Mouse (Mus musculus) ovary, postnatal 14 days (tissue): ENCODE measurements around the gene Ireb2.
"Not testable (repeated sequence)": the region's sequence is repeated elsewhere in the genome, so short reads cannot be mapped to it uniquely, and the experiment has no call there.

Experiments used
- DNase-seq: peaks from one replicate; pipeline ENCODE4 v3.0.0; 2022; ENCODE audit warnings: low spot score

The Ireb2 gene

GRCm38 (mm10) chr9:54863363-54864281 lies at the start of gene Ireb2:
TSS of gene Ireb2 (plus strand) at chr9:54863789.
- peak; percentile 98 for DNase-seq

GRCm38 (mm10) chr9:54816508-54817201 lies 46.9 kb upstream of the Ireb2 start:
- DNase-seq, result no peak

DNA sequence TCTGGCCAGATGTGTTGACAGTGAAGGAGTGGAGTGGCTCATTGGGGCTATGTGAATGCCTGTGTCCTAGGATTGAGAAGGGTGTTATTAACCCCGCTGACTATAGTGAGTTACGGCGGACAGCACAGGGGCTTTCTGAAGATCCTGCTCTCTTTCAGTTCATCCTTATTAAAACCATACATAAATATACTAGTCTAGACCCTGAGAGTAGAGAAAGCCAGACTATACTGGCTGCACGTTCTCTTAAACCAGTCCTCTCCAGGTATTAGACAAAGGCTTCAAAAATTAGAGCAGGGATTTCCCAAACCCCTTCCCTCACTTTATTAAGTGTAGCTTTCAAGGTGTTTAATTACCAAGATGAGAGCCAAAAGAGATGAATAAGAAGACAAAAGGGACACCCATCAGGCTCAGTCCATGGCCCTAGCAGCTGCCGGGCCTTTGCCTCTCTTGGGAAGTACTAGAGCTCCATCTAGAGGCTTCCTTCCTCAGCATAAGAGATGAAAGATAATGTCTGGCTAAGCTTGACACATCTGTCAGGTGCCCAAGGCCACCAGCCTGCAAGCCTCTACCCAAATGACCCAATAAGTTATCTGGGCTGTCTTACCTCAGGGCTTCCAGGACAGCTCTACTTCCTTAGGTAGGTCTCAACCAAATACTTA lies 42.0 kb upstream of the Ireb2 start:
- peak; percentile 30 for DNase-seq

- no peak for DNase-seq
These were observed 33.8 kb upstream of the Ireb2 start for GRCm38 (mm10) chr9:54829760-54830159.

DNA sequence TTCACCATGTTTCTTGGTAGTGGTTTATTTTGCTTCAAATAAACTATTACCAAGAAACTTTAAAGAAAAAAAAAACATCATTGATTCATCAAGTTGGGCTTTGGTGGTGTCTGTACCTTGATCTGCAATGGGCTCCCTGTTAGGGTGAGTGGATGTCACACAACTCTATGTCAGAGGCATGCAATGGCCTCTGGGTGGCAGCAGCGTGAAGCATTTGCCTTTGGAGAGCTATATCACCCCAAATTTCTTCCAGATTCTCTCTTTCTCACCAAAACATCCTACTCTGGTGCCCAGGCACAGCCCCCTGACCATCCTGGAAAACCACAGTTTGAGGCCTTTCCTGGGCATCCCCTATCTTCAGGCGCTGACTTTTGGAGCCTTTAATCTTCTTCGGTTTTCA lies 33.0 kb upstream of the Ireb2 start:
- no peak for DNase-seq

DNA sequence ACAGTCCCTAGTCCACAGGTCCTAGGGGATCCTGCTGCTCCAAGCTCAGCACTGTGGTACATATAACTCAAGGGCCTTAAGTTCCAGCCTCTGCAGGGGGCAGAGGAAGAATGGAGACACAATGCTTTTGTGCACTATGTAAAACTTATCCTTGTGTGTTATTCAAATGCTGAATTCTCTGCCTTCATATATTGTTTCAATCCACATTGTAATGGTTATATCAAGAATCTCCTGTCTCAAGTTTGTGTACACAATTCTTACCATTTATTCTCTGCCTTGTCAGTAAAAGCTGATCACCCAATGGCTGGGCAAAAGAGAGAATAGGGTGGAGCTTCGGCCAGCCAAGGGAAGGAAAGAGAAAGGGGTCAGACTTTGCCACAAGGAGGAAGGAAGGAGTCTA lies 29.8 kb upstream of the Ireb2 start:
- no peak for DNase-seq

DNA sequence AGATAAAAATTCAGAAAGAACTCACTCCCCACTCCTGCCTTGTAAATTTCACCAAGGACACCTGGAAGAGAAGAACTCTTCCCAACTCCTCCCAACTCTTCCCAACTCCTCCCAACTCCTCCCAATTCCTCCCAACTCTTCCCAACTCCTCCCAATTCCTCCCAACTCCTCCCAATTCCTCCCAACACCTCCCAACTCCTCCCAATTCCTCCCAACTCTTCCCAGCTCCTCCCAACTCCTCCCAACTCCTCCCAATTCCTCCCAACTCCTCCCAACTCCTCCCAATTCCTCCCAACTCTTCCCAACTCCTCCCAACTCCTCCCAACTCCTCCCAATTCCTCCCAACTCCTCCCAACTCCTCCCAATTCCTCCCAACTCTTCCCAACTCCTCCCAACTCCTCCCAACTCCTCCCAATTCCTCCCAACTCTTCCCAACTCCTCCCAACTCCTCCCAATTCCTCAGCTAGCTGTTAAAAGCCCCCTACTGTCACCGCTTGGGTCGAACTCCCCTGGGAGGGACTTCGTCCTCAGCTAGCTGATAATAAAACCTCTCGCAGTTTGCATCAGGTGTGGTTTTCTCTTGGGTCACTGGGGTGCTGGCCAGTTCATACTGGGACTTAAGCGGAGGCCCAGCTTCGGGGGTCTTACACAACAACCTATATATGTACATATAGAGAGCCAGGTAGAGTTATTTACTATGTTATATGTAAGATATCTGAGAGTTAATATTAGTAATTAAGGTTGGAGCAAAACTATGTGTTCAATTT lies 27.5 kb upstream of the Ireb2 start:
- not testable (repeated sequence) for DNase-seq

DNA sequence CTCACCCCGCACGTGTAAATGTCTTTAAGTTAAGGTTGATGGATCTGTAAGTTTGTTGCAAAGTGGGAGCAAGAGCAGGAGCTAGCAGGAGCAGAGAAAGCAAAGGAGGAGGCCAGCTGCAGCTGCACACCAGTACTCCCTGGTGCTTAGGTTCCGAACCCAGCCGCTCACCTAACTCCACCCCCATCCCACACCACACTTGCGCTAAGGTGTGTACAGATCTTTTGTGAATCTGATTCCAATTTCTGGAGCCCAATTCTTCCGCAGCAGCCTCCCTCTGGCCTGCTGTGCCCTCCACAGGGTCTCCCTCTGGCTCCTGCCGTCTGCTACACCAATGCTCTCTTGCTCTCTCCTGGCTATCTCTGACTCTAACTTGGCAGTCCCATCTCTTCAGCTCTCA lies 25.8 kb upstream of the Ireb2 start:
- DNase-seq, result no peak

- DNase-seq, result no peak
These were observed 23.4 kb upstream of the Ireb2 start for GRCm38 (mm10) chr9:54840145-54840544.

DNA sequence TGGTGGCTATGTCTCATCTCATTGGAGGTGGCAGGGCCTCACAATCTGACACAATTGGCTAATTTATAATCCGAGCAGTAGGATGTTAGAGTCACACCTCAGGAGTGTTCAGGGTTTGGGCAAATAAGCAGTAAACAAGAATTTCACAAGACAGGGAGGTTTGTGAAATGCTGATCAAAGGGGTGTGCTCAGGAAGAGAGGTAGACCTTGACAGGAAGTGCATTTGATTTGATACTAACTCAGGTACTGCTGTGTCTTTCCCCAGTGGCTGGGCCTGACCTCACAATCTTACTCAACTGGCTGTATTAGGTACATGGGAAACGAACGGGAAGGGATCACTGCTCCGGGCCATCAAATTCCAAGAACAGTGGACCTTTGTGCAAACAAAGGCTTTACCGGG lies 21.3 kb upstream of the Ireb2 start:
- DNase-seq, result no peak

DNA sequence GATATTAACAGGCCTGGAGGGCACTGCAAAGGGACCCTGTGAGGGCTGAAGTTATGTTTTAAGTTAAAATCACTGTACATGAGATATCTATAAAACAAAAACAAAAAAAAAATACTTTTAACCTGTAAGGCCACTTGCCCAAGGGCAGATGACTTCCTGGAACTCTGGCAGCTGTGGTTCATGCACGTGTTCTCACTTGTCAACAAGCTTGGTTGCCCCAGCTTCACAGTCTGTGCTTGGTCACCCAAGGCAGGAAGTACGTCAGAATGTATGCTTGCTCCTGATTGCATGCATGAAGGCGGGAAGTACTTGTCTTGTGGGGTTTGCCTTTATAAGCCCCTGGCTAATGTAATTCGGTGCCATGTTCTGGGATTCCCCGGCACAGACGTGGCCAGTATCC lies 19.7 kb upstream of the Ireb2 start:
- DNase-seq, result no peak

DNA sequence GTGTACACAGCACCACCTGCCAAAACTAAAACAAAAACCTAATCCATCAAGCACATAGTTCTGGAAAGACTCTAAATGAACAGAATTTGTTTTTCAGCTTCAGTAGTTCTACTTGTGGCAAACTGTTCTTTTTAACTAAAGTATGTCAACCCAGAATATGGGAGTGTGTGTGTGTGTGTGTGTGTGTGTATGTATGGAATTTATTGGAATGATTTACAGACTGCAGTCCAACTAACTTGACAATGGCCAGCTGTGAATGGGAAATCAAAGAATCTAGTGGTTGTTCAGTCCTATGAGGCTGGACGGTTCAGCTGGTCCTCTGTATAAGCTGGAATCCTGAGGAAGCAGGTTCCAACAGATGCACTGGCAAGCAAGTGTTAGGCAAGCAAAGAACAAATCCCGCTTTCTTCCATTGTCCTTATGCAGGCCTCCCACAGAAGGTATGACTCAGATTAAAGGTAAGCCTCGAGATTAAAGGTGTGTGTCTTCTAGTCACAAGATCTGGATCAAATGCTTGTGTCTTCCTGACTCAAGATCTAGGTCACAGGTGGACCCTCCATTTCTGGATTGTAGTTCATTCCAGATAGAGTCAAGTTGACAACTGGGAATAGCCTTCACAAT lies 18.9 kb upstream of the Ireb2 start:
- DNase-seq, result no peak

DNA sequence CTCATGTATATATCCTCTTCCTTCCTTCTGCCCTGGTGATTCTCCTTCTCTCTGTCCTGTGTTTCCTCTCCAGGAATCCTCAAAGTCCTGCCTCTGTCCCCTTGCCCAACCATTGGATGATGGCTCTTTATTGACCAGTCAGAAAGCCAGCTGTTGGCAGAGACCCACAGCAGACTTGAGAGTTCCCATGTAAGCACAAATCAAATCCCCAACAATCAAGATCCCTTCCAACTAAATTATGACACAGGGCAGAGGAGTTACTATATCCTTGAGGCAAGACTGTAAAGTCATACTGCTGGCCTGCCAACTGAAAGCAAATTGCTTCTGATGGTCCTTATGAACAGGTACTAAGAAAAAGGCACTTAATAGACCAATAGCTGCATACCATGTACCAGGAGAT lies 15.4 kb upstream of the Ireb2 start:
- DNase-seq, result no peak

DNA sequence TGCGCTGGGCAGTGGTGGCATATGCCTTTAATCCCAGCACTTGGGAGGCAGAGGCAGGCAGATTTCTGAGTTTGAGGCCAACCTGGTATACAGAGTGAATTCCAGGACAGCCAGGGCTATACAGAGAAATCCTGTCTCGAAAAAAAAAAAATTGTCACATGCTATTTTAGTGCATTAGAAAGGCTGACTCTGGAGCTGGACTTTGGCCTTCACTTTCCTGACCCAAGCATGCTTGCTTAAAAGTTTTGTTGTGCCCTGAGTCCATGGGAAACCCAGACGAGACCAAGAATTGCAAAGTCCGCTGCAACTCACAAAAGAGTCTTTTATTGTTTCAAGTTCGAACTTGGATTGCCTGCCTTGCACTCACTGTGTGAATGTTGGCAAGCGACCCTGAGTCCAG lies 10.6 kb upstream of the Ireb2 start:
- DNase-seq, result not testable (repeated sequence)

GRCm38 (mm10) chr9:54853619-54854018 lies 10.0 kb upstream of the Ireb2 start:
- DNase-seq, result no peak

DNA sequence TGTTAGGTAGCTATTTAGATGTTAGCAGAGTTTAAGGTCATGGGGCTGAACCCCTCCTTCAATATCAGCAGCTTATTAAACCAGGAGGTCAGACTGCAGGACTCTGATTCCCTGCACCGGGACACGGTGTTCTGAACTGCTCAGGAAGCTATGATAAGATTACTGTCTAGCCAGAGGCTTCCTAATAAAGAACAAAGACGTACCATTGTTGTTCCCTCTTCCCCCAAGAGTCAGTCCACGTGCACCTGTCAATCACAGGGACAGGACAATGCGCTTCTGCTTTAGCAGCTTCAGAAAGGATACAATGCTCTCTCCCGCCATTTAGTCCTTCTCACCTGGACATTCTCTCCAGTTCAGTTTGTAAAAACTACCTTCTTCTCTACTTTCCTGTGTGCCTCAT lies 8.0 kb upstream of the Ireb2 start:
- DNase-seq, result no peak

DNA sequence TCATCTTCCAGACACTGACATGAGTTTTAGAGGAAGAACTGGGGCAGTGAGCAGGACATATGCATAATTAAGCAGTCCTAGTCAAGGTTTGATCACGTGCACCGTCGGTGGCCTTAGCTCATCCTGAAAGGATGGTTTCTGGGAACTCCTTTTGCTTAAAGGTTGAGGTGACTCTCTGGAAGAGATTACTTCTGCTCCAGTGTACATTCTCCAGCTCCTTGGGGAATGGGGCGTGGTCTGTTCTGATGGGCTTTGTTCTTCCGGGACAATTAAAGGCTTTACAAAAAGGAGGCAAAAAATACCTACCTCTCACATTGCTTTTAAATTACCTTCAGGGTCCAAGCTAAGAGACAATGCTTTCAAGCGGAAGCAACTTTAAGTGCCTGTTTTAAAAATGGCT lies 7.5 kb upstream of the Ireb2 start:
- no peak for DNase-seq

DNA sequence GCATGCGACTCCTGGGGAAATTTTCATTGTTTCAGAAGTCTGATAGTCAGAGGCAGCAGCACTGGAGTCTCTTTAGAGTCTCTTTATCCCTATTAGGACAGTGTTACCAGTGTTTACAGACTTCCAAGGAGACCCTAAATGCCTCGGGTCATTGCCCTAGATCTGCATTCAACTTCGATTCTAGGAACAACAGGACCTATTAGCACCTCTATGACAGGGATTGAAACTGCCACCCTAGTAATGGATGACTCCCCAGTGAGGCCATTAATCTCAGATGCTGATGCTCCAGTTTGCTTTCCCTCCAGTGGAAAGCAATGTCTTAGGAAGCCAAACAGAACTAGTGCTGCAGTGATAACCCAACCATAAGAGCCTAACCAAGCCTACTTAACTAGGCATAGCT lies 6.1 kb upstream of the Ireb2 start:
- no peak for DNase-seq

DNA sequence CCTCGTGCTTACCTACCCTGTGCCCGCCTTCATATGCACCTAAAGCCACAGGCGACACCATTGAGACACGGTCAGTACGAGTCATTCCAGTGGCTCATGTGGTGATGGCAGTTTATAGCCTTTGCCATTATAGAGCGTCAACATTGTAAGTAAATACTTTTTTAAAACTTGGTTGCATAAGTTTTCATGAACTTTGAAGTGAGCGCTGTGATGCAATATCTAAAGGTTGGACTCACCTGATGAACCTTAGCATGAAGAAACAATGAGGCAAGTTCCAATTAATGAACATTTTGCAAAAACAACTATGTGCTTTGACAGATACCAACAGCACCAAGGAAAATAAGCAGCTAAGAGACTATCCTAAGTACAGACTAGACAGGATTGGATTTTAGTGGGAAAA lies 3.1 kb upstream of the Ireb2 start:
- no peak for DNase-seq

GRCm38 (mm10) chr9:54878759-54879158 lies 15.2 kb downstream of the Ireb2 start:
- no peak for DNase-seq

DNA sequence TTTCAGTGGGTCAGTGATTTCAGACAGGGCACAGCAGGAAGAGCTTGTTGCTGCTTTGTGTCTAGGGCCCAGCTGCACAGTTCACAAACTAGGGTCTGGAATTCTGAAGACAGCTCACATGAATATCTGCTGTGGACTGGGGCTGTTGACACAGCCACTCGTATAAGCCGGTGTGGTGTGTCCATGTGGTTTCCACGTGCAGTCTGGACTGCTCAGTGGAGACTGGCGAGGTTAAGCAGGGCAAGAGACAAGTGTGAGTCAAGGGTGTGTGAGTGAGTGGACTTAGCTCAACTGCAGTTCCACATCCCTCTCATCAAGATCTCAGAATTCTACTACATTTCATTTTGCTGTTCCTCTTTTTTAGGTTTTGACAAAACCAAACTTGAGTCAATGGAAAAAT lies 28.5 kb downstream of the Ireb2 start:
- no peak for DNase-seq

DNA sequence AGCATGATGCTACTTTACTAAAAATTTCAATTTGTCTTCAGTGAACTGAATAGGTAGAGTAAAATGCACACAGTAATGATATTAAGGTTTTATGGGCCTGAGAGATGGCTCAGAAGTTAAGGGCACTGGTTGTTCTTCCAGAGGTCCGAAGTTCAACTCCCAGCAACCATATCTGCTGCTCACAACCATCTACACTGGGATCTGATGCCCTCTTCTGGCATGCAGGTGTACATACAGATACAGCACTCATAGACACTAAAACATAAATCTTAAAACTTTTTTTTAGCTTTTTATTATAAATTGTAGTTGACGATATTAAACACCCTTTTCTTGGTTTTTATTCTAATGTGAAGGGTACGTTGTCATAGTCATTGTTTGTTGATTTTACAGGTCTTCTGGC lies 33.5 kb downstream of the Ireb2 start:
- no peak for DNase-seq
